Mouse (Mus musculus): ENCODE results near the gene Bpifa1. TPM values are rescaled to one million over a fixed set of nuclear protein-coding genes. Genes with fewer than 3 reads are reported as not detected.
"Not testable (repeated sequence)": the region's sequence is repeated elsewhere in the genome, so short reads cannot be mapped to it uniquely, and the experiment has no call there.

Gene Bpifa1
- not detected in 2 replicates for polyA plus RNA-seq (2012; rRNA removed)

DNA sequence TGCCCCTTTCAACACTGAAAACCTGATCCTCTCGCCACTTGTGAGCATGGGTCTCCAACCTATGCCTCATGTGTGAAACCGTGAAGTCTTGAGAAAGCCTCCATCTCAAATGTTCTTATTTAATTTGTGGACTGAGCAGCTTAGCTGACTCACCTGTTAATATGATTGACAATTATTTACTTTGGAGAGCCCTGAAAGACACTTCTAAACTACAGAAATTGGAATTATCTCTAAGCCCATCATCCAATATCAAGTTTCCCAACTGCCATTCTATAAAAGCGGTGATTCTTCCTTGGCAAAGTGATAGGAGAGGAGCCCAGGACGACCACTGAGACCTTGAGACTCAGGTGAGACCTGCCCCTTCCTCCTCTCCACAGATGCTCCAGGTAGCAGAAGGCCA lies at the start of gene Bpifa1:
Gene Bpifa1 (plus strand): TSS at position 301 of the 400 bp plus-strand sequence.
- no peak for DNase-seq (ENCODE audit: extremely low spot score in 1 of 2, low spot score in 1 of 2)

- DNase-seq (ENCODE audit: extremely low spot score in 1 of 2, low spot score in 1 of 2), result peak in 1 of 2 experiments; percentile 8
Observed at GRCm38 (mm10) chr2:154097734-154098133, 44.9 kb upstream of the Bpifa1 start.

- DNase-seq (ENCODE audit: extremely low spot score in 1 of 2, low spot score in 1 of 2), result no peak
Observed at GRCm38 (mm10) chr2:154117381-154117780, 25.3 kb upstream of the Bpifa1 start.

GRCm38 (mm10) chr2:154130120-154130519 lies 12.6 kb upstream of the Bpifa1 start, which contains the start of gene Bpifa3:
Gene Bpifa3, plus strand, starts transcription at chr2:154130336.
- no peak for DNase-seq (ENCODE audit: extremely low spot score in 1 of 2, low spot score in 1 of 2)

DNA sequence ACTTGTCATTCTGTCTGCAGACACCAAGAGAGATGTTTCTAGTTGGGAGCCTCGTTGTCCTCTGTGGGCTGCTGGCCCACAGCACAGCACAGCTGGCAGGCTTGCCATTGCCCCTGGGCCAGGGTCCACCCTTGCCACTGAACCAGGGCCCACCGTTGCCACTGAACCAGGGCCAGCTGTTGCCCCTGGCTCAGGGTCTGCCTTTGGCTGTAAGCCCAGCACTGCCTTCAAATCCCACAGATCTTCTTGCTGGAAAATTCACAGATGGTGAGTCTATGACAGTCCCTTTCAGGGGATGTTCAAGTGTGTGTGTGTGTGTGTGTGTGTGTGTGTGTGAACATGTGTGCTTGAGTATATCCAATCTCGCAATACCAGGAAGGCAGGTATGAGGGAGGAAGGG lies 1.1 kb downstream of the Bpifa1 start:
- DNase-seq (ENCODE audit: extremely low spot score in 1 of 2, low spot score in 1 of 2), result no peak

- no peak for DNase-seq (ENCODE audit: extremely low spot score in 1 of 2, low spot score in 1 of 2)
Observed at GRCm38 (mm10) chr2:154147496-154147895, 4.8 kb downstream of the Bpifa1 start.

- peak in 1 of 2 experiments; percentile 61 for DNase-seq (ENCODE audit: extremely low spot score in 1 of 2, low spot score in 1 of 2)
Observed at GRCm38 (mm10) chr2:154158433-154158832, 15.8 kb downstream of the Bpifa1 start.

GRCm38 (mm10) chr2:154162307-154162706 lies 19.6 kb downstream of the Bpifa1 start, which contains the start of gene Bpifa5:
Gene Bpifa5, plus strand, starts transcription at chr2:154162607.
- DNase-seq (ENCODE audit: extremely low spot score in 1 of 2, low spot score in 1 of 2), result no peak

- no peak for DNase-seq (ENCODE audit: extremely low spot score in 1 of 2, low spot score in 1 of 2)
Observed at GRCm38 (mm10) chr2:154163306-154163705, 20.6 kb downstream of the Bpifa1 start.

- no peak for DNase-seq (ENCODE audit: extremely low spot score in 1 of 2, low spot score in 1 of 2)
Observed at GRCm38 (mm10) chr2:154169172-154169571, 26.5 kb downstream of the Bpifa1 start.

DNA sequence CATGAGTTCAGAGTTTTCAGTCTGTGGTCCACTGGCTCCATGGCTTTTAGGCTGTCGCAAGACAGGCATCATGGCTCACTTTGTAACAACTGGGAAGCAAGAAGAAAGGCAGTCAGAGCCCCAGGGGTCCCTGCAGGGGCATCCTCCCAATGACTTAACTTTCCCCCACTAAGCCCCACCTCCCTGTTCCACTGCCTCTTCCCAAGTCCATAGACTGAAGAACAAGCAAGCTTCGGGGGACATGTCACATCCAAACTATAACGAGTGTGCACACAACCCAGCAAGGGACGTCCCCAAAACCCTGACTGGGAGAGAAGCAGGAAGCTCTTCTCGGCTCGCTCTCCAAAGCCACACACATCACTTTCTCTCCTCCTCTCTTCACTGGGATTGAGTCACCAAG lies 28.9 kb downstream of the Bpifa1 start:
- DNase-seq (ENCODE audit: extremely low spot score in 1 of 2, low spot score in 1 of 2), result no peak

DNA sequence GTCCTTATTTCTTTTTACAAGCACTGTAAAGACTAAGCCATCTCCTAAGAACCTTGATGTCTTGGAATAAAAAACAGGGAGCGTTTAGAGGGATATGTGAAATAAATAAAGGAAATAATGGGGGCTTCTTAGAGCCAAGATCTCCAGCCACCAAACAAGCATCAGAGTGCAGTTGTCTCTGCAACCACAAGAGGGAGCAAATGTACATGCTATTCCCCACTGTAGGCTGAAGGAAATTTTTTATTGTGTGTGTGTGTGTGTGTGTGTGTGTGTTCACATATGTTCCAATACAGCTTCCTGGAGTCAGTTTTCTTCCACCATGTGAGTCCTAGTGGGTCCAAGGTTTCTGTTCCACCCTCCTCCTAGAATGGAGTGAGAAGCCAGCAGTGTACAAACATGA lies 30.6 kb downstream of the Bpifa1 start:
- peak in 1 of 2 experiments; percentile 60 for DNase-seq (ENCODE audit: extremely low spot score in 1 of 2, low spot score in 1 of 2)

DNA sequence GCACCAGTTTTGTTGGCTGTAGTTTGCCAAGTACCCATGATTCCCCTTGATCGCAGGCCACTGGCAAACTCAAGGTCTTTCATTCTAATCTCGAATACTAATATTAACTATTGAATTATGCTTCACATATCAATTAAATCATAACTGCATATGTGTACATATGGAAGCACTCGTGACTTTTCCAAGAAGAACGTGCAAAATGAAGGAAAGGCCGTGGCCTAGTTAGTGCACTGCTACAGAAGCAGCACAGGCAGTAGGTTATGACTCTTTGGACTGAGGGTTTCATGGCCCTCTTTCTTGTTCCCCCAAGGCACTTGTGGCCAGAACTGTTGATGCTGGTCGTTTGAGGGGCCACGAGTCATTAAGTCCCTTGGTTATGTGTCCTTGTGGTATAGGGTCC lies 39.2 kb downstream of the Bpifa1 start:
- DNase-seq (ENCODE audit: extremely low spot score in 1 of 2, low spot score in 1 of 2), result not testable (repeated sequence)

DNA sequence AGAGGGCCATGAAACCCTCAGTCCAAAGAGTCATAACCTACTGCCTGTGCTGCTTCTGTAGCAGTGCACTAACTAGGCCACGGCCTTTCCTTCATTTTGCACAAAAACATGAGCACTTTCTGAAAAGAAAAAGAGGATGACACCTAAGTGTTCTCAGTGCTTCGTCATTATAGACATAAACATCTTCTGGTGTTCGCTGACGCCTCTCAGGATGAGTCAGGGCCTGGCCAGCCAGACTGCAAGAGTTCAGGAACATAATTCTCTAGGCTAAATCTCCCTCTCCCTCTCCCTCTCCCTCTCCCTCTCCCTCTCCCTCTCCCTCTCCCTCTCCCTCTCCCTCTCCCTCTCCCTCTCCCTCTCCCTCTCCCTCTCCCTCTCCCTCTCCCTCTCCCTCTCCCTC lies 40.4 kb downstream of the Bpifa1 start:
- peak in 1 of 2 experiments; percentile 58 for DNase-seq (ENCODE audit: extremely low spot score in 1 of 2, low spot score in 1 of 2)

DNA sequence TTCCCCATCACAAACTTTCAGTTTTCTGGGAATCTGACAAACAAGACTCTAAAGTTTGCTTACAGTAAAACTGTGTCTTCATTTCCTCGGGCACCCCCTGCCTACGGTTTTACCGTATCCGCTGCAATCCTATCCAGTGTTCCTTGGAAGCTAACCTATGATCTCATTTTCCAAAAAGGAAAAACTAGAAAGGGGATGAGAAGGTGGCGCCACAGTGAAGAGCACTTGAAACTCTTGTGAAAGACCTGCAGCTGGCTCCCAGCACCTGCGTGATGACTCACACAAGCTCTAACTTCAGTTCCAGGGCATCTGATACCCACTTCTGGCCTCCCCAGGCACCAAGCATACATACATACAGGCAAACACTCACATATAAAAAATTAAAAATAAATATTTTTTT lies 42.6 kb downstream of the Bpifa1 start:
- DNase-seq (ENCODE audit: extremely low spot score in 1 of 2, low spot score in 1 of 2), result no peak

DNA sequence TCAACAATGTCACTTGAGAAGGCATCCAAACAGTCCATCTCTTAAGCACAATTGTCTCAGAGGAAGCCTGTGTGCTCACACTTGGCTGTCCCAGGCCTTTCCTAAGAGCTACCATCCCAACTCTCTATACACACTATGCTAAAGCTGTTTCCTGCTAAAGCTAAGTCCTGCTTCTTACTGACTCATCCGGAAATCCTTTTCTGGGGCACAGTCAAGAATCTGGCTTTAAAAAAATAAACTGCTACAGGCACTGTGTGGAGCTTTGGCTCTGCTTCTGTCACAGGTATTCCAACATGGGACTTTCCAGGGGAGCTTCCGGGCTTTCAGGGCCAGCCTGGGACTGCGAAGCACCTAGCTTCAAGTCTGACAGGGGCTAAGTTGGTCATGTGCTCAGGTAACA lies 43.1 kb downstream of the Bpifa1 start:
- peak in 1 of 2 experiments; percentile 20 for DNase-seq (ENCODE audit: extremely low spot score in 1 of 2, low spot score in 1 of 2)

DNA sequence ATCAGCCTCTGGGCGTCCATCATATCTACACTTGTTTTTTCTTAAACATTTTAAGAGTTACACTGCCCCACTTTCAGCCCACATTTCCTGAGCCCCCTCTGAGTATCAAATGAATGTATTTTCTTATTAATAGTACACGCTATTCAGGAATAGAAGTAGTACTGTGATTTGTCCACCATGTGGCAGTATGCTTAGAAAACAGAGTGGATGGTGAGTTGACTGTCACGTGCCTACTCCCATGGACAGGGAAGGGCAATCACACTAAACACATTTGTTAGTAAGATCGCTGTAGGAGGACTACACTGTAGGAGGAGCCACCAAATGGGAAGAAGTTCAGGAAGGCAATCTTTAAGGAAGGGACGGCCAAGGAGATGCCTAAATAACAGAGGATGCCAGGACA lies 44.8 kb downstream of the Bpifa1 start:
- DNase-seq (ENCODE audit: extremely low spot score in 1 of 2, low spot score in 1 of 2), result no peak

- no peak for DNase-seq (ENCODE audit: extremely low spot score in 1 of 2, low spot score in 1 of 2)
Observed at GRCm38 (mm10) chr2:154189877-154190434, 47.3 kb downstream of the Bpifa1 start.

DNA sequence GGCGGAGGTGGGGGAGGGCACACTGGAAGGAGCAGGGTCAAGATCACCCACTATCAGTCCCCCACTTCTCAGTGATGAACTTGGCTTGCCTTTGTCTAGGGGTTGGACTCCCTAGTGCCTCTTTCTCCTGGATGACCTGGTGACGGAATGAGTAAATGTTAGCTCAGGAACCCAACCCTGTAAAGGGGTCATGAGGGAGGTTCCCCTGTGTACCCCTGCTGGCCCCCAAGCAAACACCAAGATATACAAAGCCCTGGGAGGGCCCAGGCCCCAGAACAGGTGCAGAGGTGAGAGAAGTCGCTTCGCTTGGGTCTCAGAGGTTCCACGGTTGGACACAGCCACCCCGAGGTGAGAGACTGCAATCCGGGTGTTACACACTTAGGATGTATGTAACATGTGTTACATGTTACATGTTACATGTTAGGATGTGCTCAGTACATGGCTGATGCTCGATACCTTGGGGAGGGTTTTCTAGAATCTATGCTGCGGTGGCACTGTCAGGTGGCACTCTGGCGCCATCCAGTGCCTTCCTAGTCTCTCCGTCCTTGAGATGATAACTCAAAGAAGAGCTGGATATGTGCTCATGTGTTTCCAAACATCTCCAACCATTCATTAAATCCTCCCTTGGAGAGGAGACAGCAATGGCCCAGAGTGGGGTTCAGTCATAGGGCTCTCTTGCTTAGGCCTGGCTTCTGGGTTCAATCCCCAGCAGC lies 48.0 kb downstream of the Bpifa1 start, which contains the start of gene Bpifb1:
Gene Bpifb1 (plus strand): TSS at position 273 of the 713 bp plus-strand sequence.
- no peak for DNase-seq (ENCODE audit: extremely low spot score in 1 of 2, low spot score in 1 of 2)

- DNase-seq (ENCODE audit: extremely low spot score in 1 of 2, low spot score in 1 of 2), result no peak
Observed at GRCm38 (mm10) chr2:154192141-154192540, 49.5 kb downstream of the Bpifa1 start.

DNA sequence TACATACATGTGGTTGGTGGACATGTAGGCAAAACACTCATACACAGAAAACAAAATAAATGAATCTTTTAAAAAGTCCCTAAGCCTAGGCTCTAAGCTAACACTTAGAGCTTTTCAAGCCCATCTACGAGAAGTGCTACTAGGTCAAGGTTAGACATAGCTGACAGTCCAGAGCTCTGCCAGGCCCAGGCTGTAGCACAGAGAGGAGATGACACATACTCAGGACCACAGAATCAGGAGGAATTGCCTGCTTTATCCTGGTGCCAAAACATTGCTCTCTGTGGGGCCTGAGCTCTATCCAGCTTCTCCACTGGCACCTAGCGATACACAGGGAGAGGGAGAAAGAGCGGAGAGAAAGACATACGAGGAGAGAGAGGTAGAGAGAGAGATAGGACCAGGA lies 50.4 kb downstream of the Bpifa1 start:
- DNase-seq (ENCODE audit: extremely low spot score in 1 of 2, low spot score in 1 of 2), result no peak

DNA sequence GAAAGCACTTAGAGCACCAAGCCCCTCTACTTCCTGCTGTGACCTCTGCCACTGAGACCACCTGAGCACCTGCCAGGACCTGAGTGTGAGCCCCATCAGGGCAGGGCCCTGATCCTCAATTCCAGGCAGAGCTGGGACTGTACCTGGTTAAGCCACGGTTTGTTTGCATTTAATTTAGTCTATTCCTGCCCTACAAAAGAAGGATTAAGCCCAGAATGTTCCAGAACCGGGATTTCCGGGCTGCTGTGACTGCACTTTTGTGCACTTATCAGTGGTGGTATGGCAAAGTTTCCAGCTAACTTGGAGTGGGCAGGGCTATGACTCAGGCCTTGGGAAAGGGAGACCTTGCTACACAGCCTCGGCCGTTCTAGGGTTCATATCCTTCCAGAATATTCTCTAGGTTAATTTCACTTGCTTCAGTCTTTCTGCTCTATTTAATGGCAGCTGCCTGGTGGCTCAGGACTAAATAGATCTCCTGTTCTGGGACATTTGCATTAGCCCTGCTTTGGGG lies 51.4 kb downstream of the Bpifa1 start:
- DNase-seq (ENCODE audit: extremely low spot score in 1 of 2, low spot score in 1 of 2), result no peak
